Mouse (Mus musculus) kidney, adult 11 months (tissue): ENCODE results near the gene Dupd1.

Experiments used
- DNase-seq: peaks from one replicate; pipeline ENCODE4 v3.0.0; 2022

Dupd1 gene

GRCm38 (mm10) chr14:21720430-21721205 lies 6.2 kb upstream of the Dupd1 start:
- DNase-seq = no peak

- no peak for DNase-seq
These were observed 5.4 kb upstream of the Dupd1 start for GRCm38 (mm10) chr14:21719646-21720383.

- no peak for DNase-seq
These were observed 3.1 kb downstream of the Dupd1 start for GRCm38 (mm10) chr14:21711231-21711630.

GRCm38 (mm10) chr14:21709545-21709944 lies 4.8 kb downstream of the Dupd1 start:
- no peak for DNase-seq

GRCm38 (mm10) chr14:21706759-21707571 lies 7.4 kb downstream of the Dupd1 start:
- no peak for DNase-seq

GRCm38 (mm10) chr14:21705462-21705861 lies 8.9 kb downstream of the Dupd1 start:
- DNase-seq = no peak

GRCm38 (mm10) chr14:21703255-21703654 lies 11.1 kb downstream of the Dupd1 start:
- DNase-seq = no peak

GRCm38 (mm10) chr14:21702691-21703090 lies 11.7 kb downstream of the Dupd1 start:
- DNase-seq = no peak

- DNase-seq = peak; percentile 66
These were observed 18.1 kb downstream of the Dupd1 start for GRCm38 (mm10) chr14:21696186-21696830.

- DNase-seq = no peak
These were observed 19.4 kb downstream of the Dupd1 start for GRCm38 (mm10) chr14:21695020-21695419.

GRCm38 (mm10) chr14:21691070-21691469 lies 23.3 kb downstream of the Dupd1 start:
- DNase-seq = no peak

GRCm38 (mm10) chr14:21686376-21687279 lies 27.7 kb downstream of the Dupd1 start:
- no peak for DNase-seq

- no peak for DNase-seq
These were observed 28.8 kb downstream of the Dupd1 start for GRCm38 (mm10) chr14:21685411-21686146.

GRCm38 (mm10) chr14:21683834-21684233 lies 30.5 kb downstream of the Dupd1 start:
- DNase-seq = no peak

GRCm38 (mm10) chr14:21682681-21683129 lies 31.7 kb downstream of the Dupd1 start:
- peak; percentile 68 for DNase-seq

GRCm38 (mm10) chr14:21679631-21680201 lies 34.7 kb downstream of the Dupd1 start:
- DNase-seq = no peak

- peak; percentile 32 for DNase-seq
These were observed 35.7 kb downstream of the Dupd1 start for GRCm38 (mm10) chr14:21678509-21679285.

- DNase-seq = no peak
These were observed 38.2 kb downstream of the Dupd1 start for GRCm38 (mm10) chr14:21676223-21676622.

- no peak for DNase-seq
These were observed 39.9 kb downstream of the Dupd1 start for GRCm38 (mm10) chr14:21674471-21674870.

GRCm38 (mm10) chr14:21673100-21673499 lies 41.3 kb downstream of the Dupd1 start:
- DNase-seq = no peak
